Mouse (Mus musculus): Measurements from ENCODE around the gene 2900026A02Rik. TPM values are rescaled to one million over a fixed set of nuclear protein-coding genes. Genes with fewer than 3 reads are reported as not detected.
A peak's percentile ranks its signal among the peaks of the same experiment; 100 is the strongest.
"Not testable (repeated sequence)": the region's sequence is repeated elsewhere in the genome, so short reads cannot be mapped to it uniquely, and the experiment has no call there.

The 2900026A02Rik gene
- total RNA-seq, 2 experiments from 2014 or later = 23.0 to 23.1 TPM

GRCm38 (mm10) chr5:113121591-113121875 lies 99.5 kb downstream of the 2900026A02Rik start:
- no peak for DNase-seq

GRCm38 (mm10) chr5:113120741-113121590 lies 100.1 kb downstream of the 2900026A02Rik start:
- DNase-seq = no peak

GRCm38 (mm10) chr5:113119861-113120465 lies 101.1 kb downstream of the 2900026A02Rik start:
- DNase-seq = no peak

GRCm38 (mm10) chr5:113119291-113119690 lies 101.7 kb downstream of the 2900026A02Rik start:
- no peak for DNase-seq

- DNase-seq = peak; percentile 44
Observed at GRCm38 (mm10) chr5:113118695-113119094, 102.3 kb downstream of the 2900026A02Rik start.

- no peak for DNase-seq
Observed at GRCm38 (mm10) chr5:113117361-113117760, 103.7 kb downstream of the 2900026A02Rik start.

- DNase-seq = no peak
Observed at GRCm38 (mm10) chr5:113115896-113116295, 105.1 kb downstream of the 2900026A02Rik start.

- no peak for DNase-seq
Observed at GRCm38 (mm10) chr5:113114264-113115225, 106.5 kb downstream of the 2900026A02Rik start.

GRCm38 (mm10) chr5:113113120-113113519 lies 107.9 kb downstream of the 2900026A02Rik start:
- DNase-seq = no peak

- no peak for DNase-seq
Observed at GRCm38 (mm10) chr5:113111336-113111735, 109.7 kb downstream of the 2900026A02Rik start.

GRCm38 (mm10) chr5:113110929-113111328 lies 110.1 kb downstream of the 2900026A02Rik start:
- no peak for DNase-seq

GRCm38 (mm10) chr5:113109651-113110050 lies 111.4 kb downstream of the 2900026A02Rik start:
- not testable (repeated sequence) for DNase-seq

- DNase-seq = no peak
Observed at GRCm38 (mm10) chr5:113108165-113108764, 112.8 kb downstream of the 2900026A02Rik start.

GRCm38 (mm10) chr5:113107709-113108108 lies 113.3 kb downstream of the 2900026A02Rik start:
- peak; percentile 69 for DNase-seq

- no peak for DNase-seq
Observed at GRCm38 (mm10) chr5:113106594-113106993, 114.4 kb downstream of the 2900026A02Rik start.

GRCm38 (mm10) chr5:113105481-113105880 lies 115.6 kb downstream of the 2900026A02Rik start:
- DNase-seq = no peak

GRCm38 (mm10) chr5:113105035-113105434 lies 116.0 kb downstream of the 2900026A02Rik start:
- peak; percentile 31 for DNase-seq

GRCm38 (mm10) chr5:113102455-113102854 lies 118.6 kb downstream of the 2900026A02Rik start:
- DNase-seq = peak; percentile 76

- no peak for DNase-seq
Observed at GRCm38 (mm10) chr5:113101457-113101856, 119.6 kb downstream of the 2900026A02Rik start.

GRCm38 (mm10) chr5:113100422-113100821 lies 120.6 kb downstream of the 2900026A02Rik start:
- no peak for DNase-seq

GRCm38 (mm10) chr5:113099546-113099945 lies 121.5 kb downstream of the 2900026A02Rik start:
- peak; percentile 95 for DNase-seq

- no peak for DNase-seq
Observed at GRCm38 (mm10) chr5:113097551-113097950, 123.5 kb downstream of the 2900026A02Rik start.
